Mouse (Mus musculus) hindbrain, postnatal 0 days (tissue): ENCODE data around the gene Edf1. TPM values are rescaled to one million over a fixed set of nuclear protein-coding genes. Genes with fewer than 3 reads are reported as not detected.

ENCODE experiments used
- ATAC-seq: fragments of 200-750 bp; cut with Nextera tagmentation; 2 replicates; pipeline ENCODE4 v1.8.0; 2017; ENCODE audit warnings: mild to moderate bottlenecking, moderate TSS enrichment, moderate library complexity
- DNase-seq: peaks from one replicate; pipeline ENCODE4 v3.0.0-alpha.2; 2015; ENCODE audit warnings: low spot score
- H3K27ac ChIP-seq: fragments of 300-500 bp; sonication (generic); 2 replicates; pipeline ENCODE4 v1.5.1; 2014; ENCODE audit warnings: mild to moderate bottlenecking
- H3K27me3 ChIP-seq: fragments of 300-500 bp; sonication (generic); 2 replicates; pipeline ENCODE4 v1.6.1; 2014; ENCODE audit warnings: low read length, mixed read lengths; ENCODE audit not compliant: insufficient read depth
- H3K36me3 ChIP-seq: fragments of 300-500 bp; sonication (generic); 2 replicates; pipeline ENCODE4 v1.6.1; 2014; ENCODE audit warnings: low read length, mixed read lengths; ENCODE audit not compliant: insufficient read depth
- H3K4me1 ChIP-seq: fragments of 300-500 bp; sonication (generic); 2 replicates; pipeline ENCODE4 v1.6.1; 2014; ENCODE audit warnings: antibody characterized with exemption, low read length, mixed read lengths; ENCODE audit not compliant: insufficient read depth
- H3K4me2 ChIP-seq: fragments of 300-500 bp; sonication (generic); 2 replicates; pipeline ENCODE4 v1.6.1; 2014; ENCODE audit warnings: low read depth, mild to moderate bottlenecking, low read length, moderate library complexity, mixed read lengths
- H3K4me3 ChIP-seq: fragments of 300-500 bp; sonication (generic); 2 replicates; pipeline ENCODE4 v1.5.1; 2014; ENCODE audit warnings: low read length
- H3K9ac ChIP-seq: fragments of 300-500 bp; sonication (generic); replicated peaks from 2 replicates; pipeline ENCODE4 v1.6.1; 2014; ENCODE audit warnings: mild to moderate bottlenecking, low read length, moderate library complexity, mixed read lengths
- H3K9me3 ChIP-seq: fragments of 300-500 bp; sonication (generic); 2 replicates; pipeline ENCODE4 v1.6.1; 2016; ENCODE audit warnings: low read length, mixed read lengths
- CTCF ChIP-seq: IDR thresholded peaks from 2 replicates; pipeline ENCODE4 v1.5.1; 2016; ENCODE audit warnings: antibody characterized with exemption, control low read depth, low read depth
- WGBS: fragments of 180-500 bp; shearing (Covaris S2); extraction: QIAGEN DNeasy Blood & Tissue Kit; methylation state at CpG from one replicate; pipeline ENCODE4 v1.1.7; 2014; 5-methylcytosine and 5-hydroxymethylcytosine counted together
- polyA plus RNA-seq: library from polyadenylated mRNA; unstranded; fragments of >200 nt; fragmentation: Nextera tagmentation; extraction: Ambion mirVana; gene quantifications from 2 replicates; pipeline ENCODE4 v1.2.1, GENCODE M21; 2015
- total RNA-seq: library from RNA; depleted of rRNA; stranded (reverse); fragments of >200 nt; gene quantifications from 2 replicates; pipeline ENCODE4 v1.2.3, GENCODE M21; 2014

Gene Edf1
- total and polyA plus RNA-seq, 2 experiments from 2014 or later: 159 to 394 TPM

DNA sequence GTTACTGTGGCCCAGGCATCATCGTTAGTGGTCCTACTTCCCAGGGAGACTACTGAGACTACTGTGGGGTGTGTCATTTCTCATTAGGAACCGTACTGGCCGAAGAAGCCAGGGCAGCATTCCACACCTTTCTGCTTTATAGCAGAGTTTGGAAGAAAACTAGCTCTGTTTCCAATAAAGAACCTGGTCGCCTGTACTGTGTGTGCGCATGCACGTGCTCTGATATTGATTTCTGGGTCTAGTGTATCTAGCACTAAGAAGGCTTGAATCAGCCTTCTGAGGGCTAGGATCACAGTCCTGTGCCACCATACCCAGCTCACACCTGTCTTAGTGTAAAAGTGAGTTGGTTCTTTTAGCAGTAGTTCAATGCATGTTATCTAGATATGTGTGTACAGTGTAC lies 1.1 kb downstream of the Edf1 start:
- H3K4me1 ChIP-seq: peaks cover 15% of the 10 kb centered on the region
- H3K4me3 ChIP-seq: peak overlapping the region; percentile 85
- 72% methylated on average over 6 of the region's 6 CpGs for WGBS
- ATAC-seq (no peak), DNase-seq (no peak)
- H3K27me3 ChIP-seq: no peaks in the 10 kb centered on the region
- H3K27ac ChIP-seq: no peak overlapping the region
- peaks cover 35% of the 10 kb centered on the region for H3K36me3 ChIP-seq
- no peaks in the 10 kb centered on the region for H3K9me3 ChIP-seq
- H3K9ac ChIP-seq: peak overlapping the region; percentile 88; the same call in 1 of the 2 replicates
- no peak for TF ChIP-seq CTCF
- H3K4me2 ChIP-seq: peak overlapping the region; percentile 94

DNA sequence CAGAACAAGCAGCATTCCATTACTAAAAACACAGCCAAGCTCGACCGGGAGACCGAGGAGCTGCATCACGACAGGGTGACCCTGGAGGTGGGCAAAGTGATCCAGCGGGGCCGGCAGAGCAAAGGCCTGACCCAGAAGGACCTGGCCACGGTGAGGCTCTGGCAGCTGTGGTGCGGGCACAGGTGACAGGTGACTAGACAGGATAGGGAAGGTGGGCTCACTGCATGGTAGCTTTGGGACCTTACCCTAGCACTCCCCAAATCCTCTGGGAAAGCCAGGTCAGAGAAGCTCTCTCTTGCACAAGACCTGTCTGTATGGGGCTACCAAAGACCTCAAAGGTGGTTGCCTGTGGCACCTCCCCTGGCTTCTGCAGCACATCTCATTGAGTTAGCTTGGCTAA lies 2.9 kb downstream of the Edf1 start:
- DNase-seq: no peak
- no peak overlapping the region for H3K9ac ChIP-seq
- no peak overlapping the region for H3K27ac ChIP-seq
- no peaks in the 10 kb centered on the region for H3K27me3 ChIP-seq
- WGBS: 94% methylated on average over 8 of the region's 8 CpGs
- no peaks in the 10 kb centered on the region for H3K9me3 ChIP-seq
- H3K36me3 ChIP-seq: peaks cover 47% of the 10 kb centered on the region
- no peak overlapping the region for H3K4me3 ChIP-seq
- no peak for ATAC-seq
- H3K4me1 ChIP-seq: peaks cover 15% of the 10 kb centered on the region
- TF ChIP-seq CTCF: no peak
- H3K4me2 ChIP-seq: no peak overlapping the region

DNA sequence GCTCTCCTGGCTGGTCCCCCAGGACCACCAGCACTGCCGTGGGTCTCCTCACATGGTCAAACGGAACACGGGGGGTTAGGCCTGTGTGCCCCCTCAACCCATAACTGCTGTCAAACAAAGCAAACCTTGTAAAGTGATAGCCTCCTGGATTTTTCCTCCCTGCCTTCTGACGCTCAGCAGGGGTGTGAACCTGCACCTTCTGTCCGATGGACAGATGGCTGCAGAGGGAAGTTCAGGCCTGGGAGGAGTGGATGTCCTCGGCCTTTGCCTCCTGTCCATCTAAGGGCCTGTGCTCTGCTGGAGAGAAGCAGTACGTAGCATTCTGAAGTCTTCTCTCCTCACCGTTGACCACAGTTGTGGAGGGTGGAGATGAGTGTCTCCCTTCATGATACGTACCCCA lies 4.3 kb downstream of the Edf1 start:
- no peaks in the 10 kb centered on the region for H3K27me3 ChIP-seq
- 75% methylated on average over 9 of the region's 9 CpGs for WGBS
- H3K4me2 ChIP-seq: no peak overlapping the region
- H3K36me3 ChIP-seq: peaks cover 47% of the 10 kb centered on the region
- peaks cover 14% of the 10 kb centered on the region for H3K4me1 ChIP-seq
- no peak for TF ChIP-seq CTCF
- no peak overlapping the region for H3K4me3 ChIP-seq
- ATAC-seq: no peak
- H3K9me3 ChIP-seq: no peaks in the 10 kb centered on the region
- DNase-seq: no peak
- no peak overlapping the region for H3K27ac ChIP-seq
- no peak overlapping the region for H3K9ac ChIP-seq

DNA sequence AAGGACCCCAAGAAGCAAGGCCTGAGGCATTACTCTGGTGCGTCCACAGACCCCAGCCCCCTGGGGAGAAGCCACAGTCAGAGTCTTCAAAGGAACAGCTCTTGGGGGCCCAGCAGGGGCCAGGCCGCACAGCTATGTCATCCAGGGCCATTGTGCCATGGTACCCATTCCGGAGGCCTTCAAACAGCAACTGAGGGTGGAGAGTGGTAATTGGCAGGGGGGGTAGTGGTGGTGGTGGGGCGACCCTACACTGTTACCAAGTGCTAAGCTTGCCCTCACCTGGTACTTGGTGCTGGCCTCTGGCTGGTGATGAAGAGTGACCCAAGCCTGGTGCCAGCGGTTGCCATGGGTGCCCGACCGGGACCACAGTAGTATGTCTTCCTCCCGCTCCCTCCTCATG lies 8.1 kb downstream of the Edf1 start:
- H3K27ac ChIP-seq: no peak overlapping the region
- H3K36me3 ChIP-seq: peaks cover 39% of the 10 kb centered on the region
- TF ChIP-seq CTCF: no peak
- H3K9ac ChIP-seq: no peak overlapping the region
- DNase-seq (no peak), ATAC-seq (no peak)
- H3K9me3 ChIP-seq: no peaks in the 10 kb centered on the region
- H3K27me3 ChIP-seq: no peaks in the 10 kb centered on the region
- no peak overlapping the region for H3K4me2 ChIP-seq
- WGBS: 82% methylated on average over 8 of the region's 8 CpGs
- no peaks in the 10 kb centered on the region for H3K4me1 ChIP-seq
- no peak overlapping the region for H3K4me3 ChIP-seq

DNA sequence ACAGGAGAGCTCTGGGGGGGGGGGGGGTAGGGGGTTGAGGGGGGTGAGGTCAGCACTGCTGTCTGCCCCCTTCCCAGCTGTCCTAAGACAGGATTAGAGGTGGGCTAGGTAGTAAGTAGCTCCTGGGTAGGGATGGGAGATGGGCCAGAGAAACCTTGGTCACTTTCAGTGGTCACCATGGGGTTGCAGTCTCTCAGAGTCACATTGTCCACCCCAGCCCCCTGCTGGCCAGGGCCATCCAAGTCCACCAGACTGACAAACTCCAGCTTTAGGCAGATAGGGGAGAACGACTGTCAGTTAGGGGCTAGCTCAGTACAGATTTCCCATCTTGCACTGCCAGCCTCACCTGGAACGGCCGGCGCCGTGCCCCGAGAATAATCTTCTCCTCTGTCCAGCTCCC lies 8.9 kb downstream of the Edf1 start:
- ATAC-seq (0 out of 2 replicates have a peak, but pooled peaks have one; percentile 14), DNase-seq (no peak)
- no peak overlapping the region for H3K4me2 ChIP-seq
- no peak overlapping the region for H3K27ac ChIP-seq
- no peak overlapping the region for H3K4me3 ChIP-seq
- 78% methylated on average over 6 of the region's 6 CpGs for WGBS
- no peaks in the 10 kb centered on the region for H3K4me1 ChIP-seq
- H3K36me3 ChIP-seq: peaks cover 32% of the 10 kb centered on the region
- peak; percentile 49 for TF ChIP-seq CTCF
- H3K27me3 ChIP-seq: no peaks in the 10 kb centered on the region
- H3K9ac ChIP-seq: no peak overlapping the region
- no peaks in the 10 kb centered on the region for H3K9me3 ChIP-seq

DNA sequence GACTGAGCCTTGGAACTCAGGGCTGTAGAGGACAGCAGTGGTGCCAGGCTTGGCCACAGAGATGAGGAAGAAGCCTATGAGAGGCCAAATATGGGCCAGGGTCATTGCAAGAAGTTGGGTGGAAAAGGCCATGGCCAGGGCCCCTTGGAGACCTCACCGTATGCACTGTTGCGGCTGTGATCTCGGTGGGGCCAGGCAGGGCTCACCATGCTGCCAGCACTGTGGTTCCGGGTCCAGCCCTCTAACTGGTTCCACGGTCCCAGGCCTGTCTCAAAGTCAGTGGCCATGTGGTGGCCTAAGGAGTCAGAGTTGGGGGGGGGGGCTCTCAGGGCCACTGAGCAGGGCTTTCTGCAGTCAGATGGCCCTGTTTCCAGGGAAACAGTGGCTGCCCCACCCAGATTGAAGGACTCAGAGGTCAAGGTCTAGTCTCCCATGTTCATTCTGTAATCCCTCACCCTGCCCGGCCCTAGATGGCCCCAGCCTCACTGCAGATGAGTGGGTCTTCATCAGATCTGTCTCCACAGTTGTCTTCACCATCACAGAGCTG lies 10.9 kb downstream of the Edf1 start:
- H3K36me3 ChIP-seq: peaks cover 14% of the 10 kb centered on the region; the same call in 1 of the 2 replicates
- H3K9me3 ChIP-seq: no peaks in the 10 kb centered on the region
- 92% methylated on average over 6 of the region's 6 CpGs for WGBS
- H3K4me3 ChIP-seq: no peak overlapping the region
- DNase-seq (no peak), ATAC-seq (no peak)
- H3K27me3 ChIP-seq: no peaks in the 10 kb centered on the region
- H3K4me2 ChIP-seq: no peak overlapping the region
- H3K9ac ChIP-seq: no peak overlapping the region
- no peak overlapping the region for H3K27ac ChIP-seq
- no peak for TF ChIP-seq CTCF
- H3K4me1 ChIP-seq: 0 out of 2 replicates have a peak, but pooled peaks cover 5% of the 10 kb centered on the region

DNA sequence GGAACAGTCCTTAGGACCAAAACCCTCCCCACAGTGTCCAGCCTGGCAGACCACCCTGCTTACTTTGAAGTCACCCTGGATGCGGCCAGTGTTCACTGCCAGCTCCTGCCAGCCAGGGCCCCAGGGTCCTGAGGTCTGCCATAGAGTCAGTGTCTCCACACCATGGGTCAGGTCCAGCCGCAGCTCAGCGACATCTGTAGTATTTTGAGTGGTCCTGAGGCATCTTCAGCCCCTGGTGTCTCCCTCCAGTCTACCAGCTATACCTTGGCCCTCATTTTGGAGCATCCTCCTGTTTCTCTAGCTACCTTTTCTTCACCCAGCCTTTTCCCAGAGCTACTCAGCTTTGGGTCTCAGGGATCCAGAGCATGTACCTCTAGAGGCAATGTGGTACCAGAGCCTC lies 11.7 kb downstream of the Edf1 start:
- no peaks in the 10 kb centered on the region for H3K9me3 ChIP-seq
- no peaks in the 10 kb centered on the region for H3K27me3 ChIP-seq
- TF ChIP-seq CTCF: no peak
- no peak for ATAC-seq
- H3K9ac ChIP-seq: no peak overlapping the region
- no peak for DNase-seq
- 88% methylated on average over 3 of the region's 3 CpGs for WGBS
- H3K4me1 ChIP-seq: 0 out of 2 replicates have a peak, but pooled peaks cover 11% of the 10 kb centered on the region
- no peak overlapping the region for H3K4me2 ChIP-seq
- no peak overlapping the region for H3K27ac ChIP-seq
- H3K36me3 ChIP-seq: 0 out of 2 replicates have a peak, but pooled peaks cover 6% of the 10 kb centered on the region
- H3K4me3 ChIP-seq: no peak overlapping the region
